Mouse (Mus musculus): ENCODE data around the gene Brca2. TPM values are rescaled to one million over a fixed set of nuclear protein-coding genes. Genes with fewer than 3 reads are reported as not detected.

Gene Brca2
- total and polyA plus RNA-seq, 3 experiments, result 13.8 to 24.0 (median 17.1) TPM

DNA sequence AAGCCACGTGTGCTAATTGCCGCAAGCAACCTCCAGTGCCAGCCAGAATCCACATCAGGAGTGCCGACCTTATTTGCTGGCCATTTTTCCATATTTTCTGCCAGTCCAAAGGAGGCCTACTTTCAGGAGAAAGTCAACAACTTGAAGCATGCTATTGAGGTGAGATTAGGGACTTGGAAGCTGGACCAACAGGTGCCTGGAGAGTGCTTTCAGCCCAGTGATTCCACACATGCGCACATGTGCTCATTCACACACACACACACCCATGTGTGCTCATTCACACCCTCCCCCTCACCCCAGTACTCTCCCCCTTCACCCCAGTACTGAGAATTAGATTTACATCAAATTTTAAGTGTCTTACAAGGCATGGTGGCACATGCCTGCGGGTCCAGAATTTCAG lies 44.5 kb downstream of the Brca2 start:
- Histone ChIP-seq H3K9me3 (replicated peaks; ENCODE audit: low read length) (no peaks in the 10 kb centered on the region), H3K4me2 (ENCODE audit: insufficient read depth, low read depth, poor library complexity, severe bottlenecking) (no peak overlapping the region), H3K79me2 (replicated peaks; ENCODE audit: control insufficient read depth, extremely low read depth, insufficient read depth, poor library complexity, severe bottlenecking) (no peaks in the 10 kb centered on the region; the same call in 1 of the 2 replicates), H3K9ac (ENCODE audit: insufficient read depth, low read depth) (no peak overlapping the region), H3K27ac (ENCODE audit: insufficient read depth, low read depth) (no peak overlapping the region), H3K4me3 (replicated peaks in 1 of 3; ENCODE audit: low read depth in 2 of 3, low read length in 2 of 3, poor library complexity in 1 of 3) (no peak overlapping the region), H3K27me3 (replicated peaks) (no peaks in the 10 kb centered on the region), H3K36me3 (replicated peaks in 1 of 2; ENCODE audit: control insufficient read depth in 1 of 2, insufficient read depth in 1 of 2, low read length in 1 of 2) (peaks cover 62 to 90% of the 10 kb centered on the region in 2 experiments), H3K4me1 (ENCODE audit: control insufficient read depth in 1 of 2, insufficient read depth in 2 of 2) (no peaks in the 10 kb centered on the region)
- dilution Hi-C loops (cut with MboI; ENCODE audit: extremely low pct_ligation_motif_present, extremely low pct_unique_long_range_greater_than_20kb, low sequenced_read_pairs) (no loop called here), in situ Hi-C loops (cut with MboI; ENCODE audit: low pct_ligation_motif_present, low pct_unique_long_range_greater_than_20kb, low sequenced_read_pairs) (no loop called here)
- TF ChIP-seq TCF12 (IDR thresholded peaks at IDR 0.05; ENCODE audit: low read depth, low read length), result no peak
- no peak for TF ChIP-seq HCFC1 (IDR thresholded peaks at IDR 0.05; ENCODE audit: low read depth, low read length)
- TF ChIP-seq BHLHE40 (IDR thresholded peaks at IDR 0.05; ENCODE audit: low read depth, low read length), result no peak
- TF ChIP-seq ZC3H11A (IDR thresholded peaks at IDR 0.05; ENCODE audit: low read depth, low read length), result no peak
- TF ChIP-seq ZNF384 (IDR thresholded peaks at IDR 0.05; ENCODE audit: low read depth, low read length), result no peak
- no peak for TF ChIP-seq KAT2A (IDR thresholded peaks at IDR 0.05; ENCODE audit: insufficient replicate concordance, low read length)
- TF ChIP-seq TBP (conservative IDR thresholded peaks at IDR 0.05; ENCODE audit: low read depth, low read length), result no peak
- no peak for TF ChIP-seq ZKSCAN1 (IDR thresholded peaks at IDR 0.05; ENCODE audit: borderline replicate concordance, low read depth, low read length)
- DNase-seq (ENCODE audit: extremely low read depth), result no peak

DNA sequence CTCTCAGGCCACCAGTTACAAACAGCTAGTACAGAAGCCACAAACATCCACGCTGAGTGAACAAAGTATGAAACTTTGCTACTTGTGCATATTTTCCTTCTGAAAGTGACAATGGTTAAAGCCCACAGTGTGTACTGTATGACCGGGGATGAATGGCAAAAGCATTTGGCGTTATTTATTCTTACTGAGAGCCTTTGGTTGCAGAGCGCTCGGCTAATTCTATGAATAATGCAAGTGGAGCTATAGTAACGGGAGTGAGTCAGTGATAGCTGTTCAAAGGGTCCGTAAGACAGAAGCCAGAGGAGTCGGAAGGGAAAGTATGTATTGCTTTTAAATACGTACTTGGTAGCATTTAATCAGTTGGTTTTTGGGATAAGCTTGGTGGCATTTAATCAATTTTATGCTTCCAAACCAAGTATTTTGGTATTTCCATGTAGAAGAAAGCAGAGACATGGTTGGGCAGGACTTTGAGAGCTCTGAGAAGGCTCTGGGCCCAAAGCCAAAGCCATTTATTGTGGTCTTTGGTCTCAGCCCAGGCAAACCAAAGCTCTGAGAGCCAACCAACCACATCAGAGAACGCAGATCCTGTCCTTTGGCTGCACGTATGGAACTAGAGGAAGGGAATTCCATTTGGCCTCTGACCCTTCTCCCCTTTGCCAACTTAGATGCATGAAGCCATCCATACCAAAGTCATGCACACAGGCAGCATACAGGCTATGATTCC lies 48.2 kb downstream of the Brca2 start:
- DNase-seq (ENCODE audit: extremely low read depth), result no peak
- Histone ChIP-seq H3K4me2 (ENCODE audit: insufficient read depth, low read depth, poor library complexity, severe bottlenecking) (no peak overlapping the region), H3K27ac (ENCODE audit: insufficient read depth, low read depth) (no peak overlapping the region), H3K9me3 (replicated peaks; ENCODE audit: low read length) (no peaks in the 10 kb centered on the region), H3K4me1 (ENCODE audit: control insufficient read depth in 1 of 2, insufficient read depth in 2 of 2) (no peaks in the 10 kb centered on the region), H3K9ac (ENCODE audit: insufficient read depth, low read depth) (no peak overlapping the region), H3K27me3 (replicated peaks) (no peaks in the 10 kb centered on the region), H3K79me2 (replicated peaks; ENCODE audit: control insufficient read depth, extremely low read depth, insufficient read depth, poor library complexity, severe bottlenecking) (no peaks in the 10 kb centered on the region), H3K36me3 (replicated peaks in 1 of 2; ENCODE audit: control insufficient read depth in 1 of 2, insufficient read depth in 1 of 2, low read length in 1 of 2) (peaks cover 61 to 91% of the 10 kb centered on the region in 2 experiments), H3K4me3 (replicated peaks in 1 of 3; ENCODE audit: low read depth in 2 of 3, low read length in 2 of 3, poor library complexity in 1 of 3) (no peak overlapping the region)
- dilution Hi-C loops (cut with MboI; ENCODE audit: extremely low pct_ligation_motif_present, extremely low pct_unique_long_range_greater_than_20kb, low sequenced_read_pairs) (no loop called here), in situ Hi-C loops (cut with MboI; ENCODE audit: low pct_ligation_motif_present, low pct_unique_long_range_greater_than_20kb, low sequenced_read_pairs) (no loop called here)
- TF ChIP-seq MAX (IDR thresholded peaks at IDR 0.05; ENCODE audit: low read length), result no peak
- TF ChIP-seq GABPA (IDR thresholded peaks at IDR 0.05; ENCODE audit: insufficient replicate concordance, low read depth, low read length), result no peak
- no peak for TF ChIP-seq JUN (IDR thresholded peaks at IDR 0.05; ENCODE audit: insufficient read depth, low read depth, low read length)
- TF ChIP-seq TCF12 (IDR thresholded peaks at IDR 0.05; ENCODE audit: low read depth, low read length), result no peak
- no peak for TF ChIP-seq USF1 (IDR thresholded peaks at IDR 0.05; ENCODE audit: low read depth, low read length)
- no peak for TF ChIP-seq UBTF (IDR thresholded peaks at IDR 0.05; ENCODE audit: low read depth, low read length)
- TF ChIP-seq TBP (conservative IDR thresholded peaks at IDR 0.05; ENCODE audit: low read depth, low read length), result no peak
- no peak for TF ChIP-seq ZNF384 (IDR thresholded peaks at IDR 0.05; ENCODE audit: low read depth, low read length)
- TF ChIP-seq KAT2A (IDR thresholded peaks at IDR 0.05; ENCODE audit: insufficient replicate concordance, low read length), result no peak
- no peak for TF ChIP-seq MAFK (IDR thresholded peaks at IDR 0.05; ENCODE audit: insufficient replicate concordance, low read length)
- TF ChIP-seq RAD21 (IDR thresholded peaks at IDR 0.05; ENCODE audit: low read depth, low read length), result no peak
